In the genomic region with DNA sequence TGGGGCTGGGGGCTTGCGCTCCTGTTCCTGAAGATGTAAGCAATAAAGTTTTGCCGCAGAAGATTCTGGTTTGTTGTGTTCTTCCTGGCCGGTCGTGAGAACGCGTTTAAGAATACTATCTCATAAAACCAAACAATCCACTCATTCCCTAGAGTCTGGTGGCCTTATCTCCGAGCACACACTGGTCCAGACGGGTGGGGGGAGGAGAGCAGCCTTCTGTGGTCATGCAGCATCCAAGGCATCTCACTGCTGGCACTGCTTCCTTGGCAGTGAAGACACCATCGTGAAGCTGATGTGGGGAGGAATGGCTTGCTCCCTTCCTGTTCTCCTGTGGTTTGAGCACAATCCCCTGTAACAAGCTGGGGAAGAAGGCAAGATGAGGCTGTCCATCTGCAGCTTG, we compare ENCODE assay signal across 23 mouse cellular contexts.
"Had no signal": no experiment of that assay in that cellular context is flagged by ENCODE, and none has a peak within 500 bp of the region (broad histone marks: within the 10 kb centered on the region; RNA-seq: fewer than 3 reads in every experiment).

No protein-coding gene starts in this region.

- H3K27me3 ChIP-seq: intestine, embryonic 15.5 days; limb, embryonic 13.5 days; liver, embryonic 15.5 days; midbrain, embryonic 12.5 days; midbrain, embryonic 15.5 days; neural tube, embryonic 12.5 days; neural tube, embryonic 15.5 days; stomach, embryonic 15.5 days had no signal

- H3K4me2 ChIP-seq: intestine, embryonic 15.5 days; limb, embryonic 13.5 days; liver, embryonic 15.5 days; midbrain, embryonic 12.5 days; midbrain, embryonic 15.5 days; neural tube, embryonic 12.5 days; neural tube, embryonic 15.5 days; stomach, embryonic 15.5 days had no signal

- H3K9me3 ChIP-seq: intestine, embryonic 15.5 days; limb, embryonic 10.5 days; liver, embryonic 15.5 days; midbrain, embryonic 12.5 days; midbrain, embryonic 15.5 days; neural tube, embryonic 12.5 days; neural tube, embryonic 15.5 days; stomach, embryonic 15.5 days had no signal

- DNase-seq: kidney, adult 11 months; kidney, adult 8-10 months; kidney, postnatal 14 days; layer of hippocampus, adult 9-11 months; lung, adult 2 months; lung, postnatal 14 days; lung, postnatal 4 days; right cerebral cortex, adult 18-20 months; right cerebral cortex, postnatal 14 days; right cerebral cortex, postnatal 4 days; thymus, adult 2 months; thymus, postnatal 14 days; thymus, postnatal 4 days had no signal

- H3K36me3 ChIP-seq: intestine, embryonic 15.5 days; limb, embryonic 10.5 days; limb, embryonic 13.5 days; liver, embryonic 15.5 days; midbrain, embryonic 12.5 days; midbrain, embryonic 15.5 days; neural tube, embryonic 12.5 days; neural tube, embryonic 15.5 days; stomach, embryonic 15.5 days had no signal

- H3K4me1 ChIP-seq: intestine, embryonic 15.5 days; limb, embryonic 10.5 days; limb, embryonic 13.5 days; liver, embryonic 15.5 days; midbrain, embryonic 12.5 days; midbrain, embryonic 15.5 days; neural tube, embryonic 12.5 days; neural tube, embryonic 15.5 days; stomach, embryonic 15.5 days had no signal

- H3K9ac ChIP-seq: intestine, embryonic 15.5 days; limb, embryonic 13.5 days; liver, embryonic 15.5 days; midbrain, embryonic 12.5 days; midbrain, embryonic 15.5 days; neural tube, embryonic 12.5 days; neural tube, embryonic 15.5 days; stomach, embryonic 15.5 days had no signal

- ATAC-seq: intestine, embryonic 15.5 days; midbrain, embryonic 15.5 days had no signal

- H3K27ac ChIP-seq: intestine, embryonic 15.5 days; layer of hippocampus, adult 2 months; limb, embryonic 10.5 days; limb, embryonic 13.5 days; liver, embryonic 15.5 days; midbrain, embryonic 12.5 days; midbrain, embryonic 15.5 days; neural tube, embryonic 12.5 days; neural tube, embryonic 15.5 days; stomach, embryonic 15.5 days had no signal

- H3K4me3 ChIP-seq: intestine, embryonic 15.5 days; layer of hippocampus, adult 2 months; limb, embryonic 10.5 days; limb, embryonic 13.5 days; liver, embryonic 15.5 days; midbrain, embryonic 12.5 days; midbrain, embryonic 15.5 days; neural tube, embryonic 12.5 days; neural tube, embryonic 15.5 days; stomach, embryonic 15.5 days had no signal
